Mouse (Mus musculus) kidney, embryonic 14.5 days (tissue): ENCODE measurements at regions not wholly inside any gene's neighbourhood (a gene's known extent, or its start where the extent isn't known, plus 50 kb on each side); places are given as distances from the start of the nearest gene placed in this dataset.
"Not testable (repeated sequence)": the region's sequence is repeated elsewhere in the genome, so short reads cannot be mapped to it uniquely, and the experiment has no call there.

Source experiments
- ATAC-seq: fragments of 200-750 bp; cut with Nextera tagmentation; 2 replicates; pipeline ENCODE4 v1.8.0; 2017; ENCODE audit warnings: moderate number of reproducible peaks, mild to moderate bottlenecking, moderate TSS enrichment, moderate library complexity; ENCODE audit not compliant: low FRiP score, low TSS enrichment
- H3K27ac ChIP-seq: fragments of 300-500 bp; sonication (generic); 2 replicates; pipeline ENCODE4 v1.5.1; 2014; ENCODE audit warnings: low read depth, mild to moderate bottlenecking, low read length, moderate library complexity, mixed read lengths
- H3K27me3 ChIP-seq: fragments of 300-500 bp; sonication (generic); 2 replicates; pipeline ENCODE4 v1.6.1; 2014; ENCODE audit warnings: mild to moderate bottlenecking, low read length; ENCODE audit not compliant: control insufficient read depth, insufficient read depth
- H3K36me3 ChIP-seq: fragments of 300-500 bp; sonication (generic); 2 replicates; pipeline ENCODE4 v1.6.1; 2014; ENCODE audit warnings: low read length, mixed read lengths; ENCODE audit not compliant: control insufficient read depth, insufficient read depth
- H3K4me1 ChIP-seq: fragments of 300-500 bp; sonication (generic); 2 replicates; pipeline ENCODE4 v1.6.1; 2014; ENCODE audit warnings: low read length, mixed read lengths; ENCODE audit not compliant: control insufficient read depth, insufficient read depth
- H3K4me2 ChIP-seq: fragments of 300-500 bp; sonication (generic); replicated peaks from 2 replicates; pipeline ENCODE4 v1.6.1; 2014; ENCODE audit warnings: low read depth, mild to moderate bottlenecking, low read length
- H3K4me3 ChIP-seq: fragments of 300-500 bp; sonication (generic); 2 replicates; pipeline ENCODE4 v1.5.1; 2014; ENCODE audit warnings: mild to moderate bottlenecking, low read length
- H3K9ac ChIP-seq: fragments of 300-500 bp; sonication (generic); 2 replicates; pipeline ENCODE4 v1.6.1; 2014; ENCODE audit warnings: low read depth, mild to moderate bottlenecking, low read length, moderate library complexity
- H3K9me3 ChIP-seq: fragments of 300-500 bp; sonication (generic); 2 replicates; pipeline ENCODE4 v1.6.1; 2016; ENCODE audit warnings: low read length; ENCODE audit not compliant: control insufficient read depth
- WGBS: fragments of 180-500 bp; shearing (Covaris S2); extraction: QIAGEN DNeasy Blood & Tissue Kit; methylation state at CpG from one replicate; pipeline ENCODE4 v1.1.7; 2014; 5-methylcytosine and 5-hydroxymethylcytosine counted together

- 90% methylated on average over 1 of the region's 1 CpGs for WGBS
- no peak for ATAC-seq
- no peak overlapping the region for H3K4me2 ChIP-seq
Measured at GRCm38 (mm10) chr12:15459429-15459828, 357.3 kb downstream of the Trib2 start.

GRCm38 (mm10) chr12:15456369-15456768 is 360.4 kb downstream of the Trib2 start:
- not testable (repeated sequence) for H3K4me3 ChIP-seq, H3K27ac ChIP-seq, H3K4me2 ChIP-seq, H3K4me1 ChIP-seq, ATAC-seq, H3K36me3 ChIP-seq, H3K9ac ChIP-seq, H3K27me3 ChIP-seq, H3K9me3 ChIP-seq

More at GRCm38 (mm10) chr12:15459429-15459828, 357.3 kb downstream of the Trib2 start:
- H3K4me1 ChIP-seq, result no peaks in the 10 kb centered on the region
- H3K27me3 ChIP-seq, result no peaks in the 10 kb centered on the region
- H3K36me3 ChIP-seq, result no peaks in the 10 kb centered on the region
- H3K27ac ChIP-seq, result no peak overlapping the region
- H3K9me3 ChIP-seq, result no peaks in the 10 kb centered on the region
- no peak overlapping the region for H3K9ac ChIP-seq
- no peak overlapping the region for H3K4me3 ChIP-seq

GRCm38 (mm10) chr12:15455744-15456143 is 361.0 kb downstream of the Trib2 start:
- Histone ChIP-seq H3K27me3 (no peaks in the 10 kb centered on the region), H3K4me1 (no peaks in the 10 kb centered on the region), H3K9ac (no peak overlapping the region), H3K4me3 (no peak overlapping the region), H3K9me3 (no peaks in the 10 kb centered on the region), H3K4me2 (no peak overlapping the region), H3K27ac (no peak overlapping the region), H3K36me3 (no peaks in the 10 kb centered on the region)
- ATAC-seq, result no peak
- whole genome bisulfite sequencing, result 91% methylated on average over 2 of the region's 2 CpGs

- Histone ChIP-seq H3K27ac (no peak overlapping the region), H3K9ac (no peak overlapping the region), H3K4me1 (no peaks in the 10 kb centered on the region), H3K36me3 (no peaks in the 10 kb centered on the region), H3K4me3 (no peak overlapping the region), H3K4me2 (no peak overlapping the region), H3K9me3 (no peaks in the 10 kb centered on the region), H3K27me3 (no peaks in the 10 kb centered on the region)
- 81% methylated on average over 4 of the region's 4 CpGs for WGBS
- ATAC-seq, result no peak
Measured at GRCm38 (mm10) chr12:15449484-15449883, 367.2 kb downstream of the Trib2 start.

- 15% methylated on average over 4 of the region's 4 CpGs for WGBS
- no peak for ATAC-seq
- Histone ChIP-seq H3K4me1 (no peaks in the 10 kb centered on the region), H3K27ac (no peak overlapping the region), H3K27me3 (no peaks in the 10 kb centered on the region), H3K36me3 (no peaks in the 10 kb centered on the region), H3K9me3 (no peaks in the 10 kb centered on the region), H3K4me2 (no peak overlapping the region), H3K4me3 (no peak overlapping the region), H3K9ac (no peak overlapping the region)
Measured at GRCm38 (mm10) chr12:15416180-15416766, 400.4 kb downstream of the Trib2 start.

DNA sequence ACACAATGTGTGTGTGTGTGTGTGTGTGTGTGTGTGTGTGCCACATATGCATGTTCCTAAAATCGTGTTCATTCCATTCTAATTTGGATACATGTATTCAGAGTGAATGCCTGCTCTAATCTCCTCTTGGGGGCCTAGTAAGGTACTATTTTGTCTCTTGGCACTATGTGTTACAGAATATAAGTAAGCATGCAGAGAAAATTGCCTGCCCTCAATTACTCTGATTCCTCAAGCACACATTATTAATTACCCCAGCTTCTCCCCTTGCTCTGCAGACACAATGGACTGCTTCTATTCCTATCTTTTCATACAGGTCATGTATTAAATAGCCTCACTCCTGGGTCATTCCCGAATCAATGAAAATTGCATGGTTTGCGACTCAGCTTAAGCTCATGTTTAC is 406.3 kb downstream of the Trib2 start:
- no peaks in the 10 kb centered on the region for H3K27me3 ChIP-seq
- ATAC-seq, result no peak
- no peak overlapping the region for H3K4me3 ChIP-seq
- no peak overlapping the region for H3K27ac ChIP-seq
- no peaks in the 10 kb centered on the region for H3K9me3 ChIP-seq
- WGBS, result 90% methylated on average over 3 of the region's 3 CpGs
- no peak overlapping the region for H3K4me2 ChIP-seq
- H3K9ac ChIP-seq, result no peak overlapping the region
- no peaks in the 10 kb centered on the region for H3K4me1 ChIP-seq
- no peaks in the 10 kb centered on the region for H3K36me3 ChIP-seq

DNA sequence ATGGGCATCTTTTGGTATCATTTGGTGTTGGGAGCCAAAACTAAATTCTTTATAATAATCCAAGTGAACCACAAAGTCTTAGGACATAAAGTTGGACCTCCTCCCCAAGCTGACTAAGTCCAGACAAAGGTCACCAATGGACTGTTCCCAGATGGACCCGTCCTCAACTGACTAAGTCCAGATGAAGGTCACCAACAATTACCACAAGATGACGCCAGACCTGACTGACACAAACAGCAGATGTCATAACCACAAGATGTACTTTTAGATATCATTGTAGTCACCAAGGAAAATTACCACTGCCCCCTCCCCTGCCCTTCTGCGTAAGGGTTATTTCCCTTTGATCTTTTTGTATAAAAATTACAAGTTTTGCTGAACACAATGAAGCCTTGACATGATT is 409.1 kb downstream of the Trib2 start:
- H3K4me3 ChIP-seq, H3K36me3 ChIP-seq, H3K27me3 ChIP-seq, H3K4me2 ChIP-seq, ATAC-seq, H3K9ac ChIP-seq, H3K27ac ChIP-seq, H3K4me1 ChIP-seq, H3K9me3 ChIP-seq: not testable (repeated sequence)
- 78% methylated on average over 3 of the region's 3 CpGs for WGBS

GRCm38 (mm10) chr12:15392641-15393040 is 424.1 kb downstream of the Trib2 start:
- no peaks in the 10 kb centered on the region for H3K27me3 ChIP-seq
- H3K27ac ChIP-seq, result no peak overlapping the region
- no peak overlapping the region for H3K4me2 ChIP-seq
- no peak for ATAC-seq
- no peaks in the 10 kb centered on the region for H3K36me3 ChIP-seq
- no peak overlapping the region for H3K9ac ChIP-seq
- no peaks in the 10 kb centered on the region for H3K9me3 ChIP-seq
- no peak overlapping the region for H3K4me3 ChIP-seq
- 91% methylated on average over 3 of the region's 3 CpGs for WGBS
- H3K4me1 ChIP-seq, result no peaks in the 10 kb centered on the region

DNA sequence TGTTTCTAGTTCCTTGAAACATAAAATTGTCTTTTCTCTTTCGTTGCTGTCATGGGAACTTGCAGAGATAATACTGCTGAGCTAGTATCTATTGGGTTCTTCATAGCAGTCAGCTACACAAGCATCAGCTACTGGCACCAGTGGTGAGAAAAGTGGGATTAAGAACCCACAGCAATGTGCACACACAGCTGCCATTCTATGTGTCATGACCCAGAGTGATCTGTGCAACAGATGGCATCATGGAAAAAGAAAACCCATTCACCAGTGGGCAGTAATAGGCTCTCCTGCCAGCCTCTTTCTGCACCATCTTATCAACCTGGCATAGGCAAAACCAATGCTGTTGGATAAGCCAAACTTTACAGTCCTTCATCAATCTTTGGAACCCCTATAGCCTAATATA is 428.1 kb downstream of the Trib2 start:
- ATAC-seq, result no peak
- H3K27me3 ChIP-seq, result no peaks in the 10 kb centered on the region
- H3K4me2 ChIP-seq, result no peak overlapping the region
- no peak overlapping the region for H3K4me3 ChIP-seq
- 74% methylated on average over 1 of the region's 1 CpGs for WGBS
- H3K36me3 ChIP-seq, result no peaks in the 10 kb centered on the region
- H3K9ac ChIP-seq, result no peak overlapping the region
- no peaks in the 10 kb centered on the region for H3K9me3 ChIP-seq
- H3K27ac ChIP-seq, result no peak overlapping the region
- H3K4me1 ChIP-seq, result no peaks in the 10 kb centered on the region
